Mouse (Mus musculus) telencephalon, adult 2 months (tissue): ENCODE results near the gene Hao2.

Experiments used
- DNase-seq: peaks from one replicate; pipeline ENCODE4 v3.0.0-alpha.2; 2011; ENCODE audit warnings: low read depth, low spot score

Hao2 gene

GRCm38 (mm10) chr3:98858051-98858450 lies 35.0 kb downstream of the Hao2 start:
- DNase-seq: no peak

DNA sequence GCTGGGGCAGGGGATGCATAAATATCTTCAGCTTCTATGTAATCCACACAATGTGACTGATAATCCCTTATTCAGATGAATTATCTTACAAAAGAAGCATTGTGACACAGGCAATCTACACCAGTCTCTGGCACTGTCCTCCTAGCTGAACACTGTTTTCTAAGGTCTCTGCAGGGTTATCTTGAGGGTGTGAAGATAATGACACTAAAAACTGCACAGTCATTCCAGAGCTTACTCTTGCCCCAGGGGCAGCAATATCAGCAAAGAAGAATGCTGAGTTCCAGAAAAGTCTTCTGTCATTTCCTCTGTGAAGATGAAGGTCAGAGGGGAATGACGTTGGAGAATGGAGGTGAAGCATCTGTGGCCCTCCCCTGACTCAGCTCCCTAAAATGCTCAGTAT lies 36.1 kb downstream of the Hao2 start:
- no peak for DNase-seq

GRCm38 (mm10) chr3:98855160-98855559 lies 37.9 kb downstream of the Hao2 start:
- DNase-seq: no peak

GRCm38 (mm10) chr3:98853685-98854084 lies 39.4 kb downstream of the Hao2 start:
- DNase-seq: no peak

- no peak for DNase-seq
These were observed 40.0 kb downstream of the Hao2 start for GRCm38 (mm10) chr3:98853051-98853450.

DNA sequence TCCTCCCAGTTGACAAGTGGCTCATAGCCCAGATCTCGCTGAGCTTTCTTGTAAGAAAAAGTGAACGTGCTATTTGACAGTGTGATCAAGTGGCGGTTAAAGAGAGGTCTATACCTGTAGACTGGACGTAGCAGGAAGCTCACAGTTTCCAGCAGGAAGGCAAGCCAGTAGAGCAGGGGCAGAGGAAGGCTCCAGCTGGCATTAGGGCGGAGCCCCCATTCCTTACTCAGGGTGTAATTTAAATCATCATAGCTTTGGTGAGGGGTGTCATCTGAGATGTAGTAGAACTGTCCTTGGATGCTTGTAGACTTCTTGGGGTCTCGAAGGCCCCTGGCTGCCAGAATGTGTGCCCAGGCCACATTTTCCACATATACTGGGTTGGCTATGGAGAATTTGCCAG lies 40.4 kb downstream of the Hao2 start:
- no peak for DNase-seq

GRCm38 (mm10) chr3:98851853-98852252 lies 41.2 kb downstream of the Hao2 start:
- DNase-seq: no peak

- DNase-seq: no peak
These were observed 42.8 kb downstream of the Hao2 start for GRCm38 (mm10) chr3:98850262-98850661.

DNA sequence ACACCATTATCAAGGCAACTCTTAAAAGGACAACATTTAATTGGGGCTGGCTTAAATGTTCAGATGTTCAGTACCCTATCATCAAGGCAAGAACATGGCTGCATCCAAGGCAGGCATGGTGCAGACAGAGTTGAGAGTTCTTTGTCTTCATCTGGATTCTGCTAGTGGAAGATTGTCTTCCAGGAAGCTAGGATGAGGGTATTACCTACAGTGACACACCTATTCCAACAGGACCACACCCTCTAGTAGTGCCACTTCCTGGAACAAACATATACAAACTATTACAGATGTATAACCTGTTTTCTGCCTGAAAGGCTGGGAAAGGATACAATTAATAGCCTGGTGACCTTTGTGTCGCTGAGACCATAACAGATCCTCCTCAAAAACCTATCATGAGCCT lies 44.1 kb downstream of the Hao2 start:
- no peak for DNase-seq
